Mouse (Mus musculus) embryonic facial prominence, embryonic 10.5 days (tissue): ENCODE data around the gene Wdr62. TPM values are rescaled to one million over a fixed set of nuclear protein-coding genes. Genes with fewer than 3 reads are reported as not detected.

Experiments
- DNase-seq: peaks from one replicate; pipeline ENCODE4 v3.0.0-alpha.2; 2017; ENCODE audit warnings: low spot score
- H3K27ac ChIP-seq: fragments of 300-500 bp; sonication (generic); replicated peaks from 2 replicates; pipeline ENCODE4 v1.5.1; 2016; ENCODE audit warnings: mild to moderate bottlenecking
- H3K27me3 ChIP-seq: fragments of 300-500 bp; sonication (generic); replicated peaks from 2 replicates; pipeline ENCODE4 v1.6.1; 2016; ENCODE audit warnings: low read depth, mild to moderate bottlenecking; ENCODE audit not compliant: poor library complexity, severe bottlenecking
- H3K36me3 ChIP-seq: fragments of 300-500 bp; sonication (generic); replicated peaks from 2 replicates; pipeline ENCODE4 v1.6.1; 2016; ENCODE audit warnings: mild to moderate bottlenecking, moderate library complexity
- H3K4me1 ChIP-seq: fragments of 300-500 bp; sonication (generic); 2 replicates; pipeline ENCODE4 v1.6.1; 2016
- H3K4me3 ChIP-seq: fragments of 300-500 bp; sonication (generic); 2 replicates; pipeline ENCODE4 v1.5.1; 2016; ENCODE audit warnings: mild to moderate bottlenecking, moderate library complexity
- H3K9me3 ChIP-seq: fragments of 300-500 bp; sonication (generic); 2 replicates; pipeline ENCODE4 v1.6.1; 2016; ENCODE audit warnings: mild to moderate bottlenecking
- WGBS: fragments of 180-500 bp; shearing (Covaris S2); methylation state at CpG from one replicate; pipeline ENCODE4 v1.1.7; 2016; 5-methylcytosine and 5-hydroxymethylcytosine counted together
- polyA plus RNA-seq: library from polyadenylated mRNA; unstranded; fragments of >200 nt; fragmentation: Nextera tagmentation; extraction: Ambion mirVana; gene quantifications from 2 replicates; pipeline ENCODE4 v1.2.1, GENCODE M21; 2016

The Wdr62 gene
- polyA plus RNA-seq, 1 experiment from 2014 or later: 18.2 TPM

DNA sequence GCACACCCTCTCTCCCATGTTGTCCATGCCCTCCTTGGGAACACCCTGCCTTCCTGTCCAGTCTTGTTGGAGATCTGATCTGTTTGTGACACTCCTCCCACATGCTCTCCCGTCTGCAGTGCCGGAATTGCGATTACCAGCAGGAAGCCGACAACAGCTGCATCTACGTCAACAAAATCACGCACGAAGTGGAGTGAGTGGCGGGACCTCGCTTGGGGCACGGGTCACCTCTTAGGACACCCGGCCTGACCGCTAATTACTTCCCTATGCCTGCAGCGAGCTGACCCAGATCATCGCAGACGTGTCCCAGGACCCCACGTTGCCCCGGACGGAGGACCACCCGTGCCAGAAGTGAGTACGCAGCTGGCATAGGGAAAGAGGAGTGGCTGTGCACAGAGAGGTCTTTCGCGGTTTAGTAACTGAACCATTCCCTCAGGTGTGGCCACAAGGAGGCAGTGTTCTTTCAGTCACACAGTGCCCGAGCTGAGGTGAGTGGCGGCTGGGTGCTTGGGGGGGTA is 47.5 kb downstream of the Wdr62 start:
- no peaks in the 10 kb centered on the region for H3K9me3 ChIP-seq
- H3K4me1 ChIP-seq: peaks cover 23% of the 10 kb centered on the region
- peak overlapping the region; percentile 92 for H3K27ac ChIP-seq
- DNase-seq: peak; percentile 74
- WGBS: 6% methylated on average over 24 of the region's 24 CpGs
- peak overlapping the region; percentile 68 for H3K4me3 ChIP-seq
- H3K27me3 ChIP-seq: no peaks in the 10 kb centered on the region
- H3K36me3 ChIP-seq: peaks cover 46% of the 10 kb centered on the region

DNA sequence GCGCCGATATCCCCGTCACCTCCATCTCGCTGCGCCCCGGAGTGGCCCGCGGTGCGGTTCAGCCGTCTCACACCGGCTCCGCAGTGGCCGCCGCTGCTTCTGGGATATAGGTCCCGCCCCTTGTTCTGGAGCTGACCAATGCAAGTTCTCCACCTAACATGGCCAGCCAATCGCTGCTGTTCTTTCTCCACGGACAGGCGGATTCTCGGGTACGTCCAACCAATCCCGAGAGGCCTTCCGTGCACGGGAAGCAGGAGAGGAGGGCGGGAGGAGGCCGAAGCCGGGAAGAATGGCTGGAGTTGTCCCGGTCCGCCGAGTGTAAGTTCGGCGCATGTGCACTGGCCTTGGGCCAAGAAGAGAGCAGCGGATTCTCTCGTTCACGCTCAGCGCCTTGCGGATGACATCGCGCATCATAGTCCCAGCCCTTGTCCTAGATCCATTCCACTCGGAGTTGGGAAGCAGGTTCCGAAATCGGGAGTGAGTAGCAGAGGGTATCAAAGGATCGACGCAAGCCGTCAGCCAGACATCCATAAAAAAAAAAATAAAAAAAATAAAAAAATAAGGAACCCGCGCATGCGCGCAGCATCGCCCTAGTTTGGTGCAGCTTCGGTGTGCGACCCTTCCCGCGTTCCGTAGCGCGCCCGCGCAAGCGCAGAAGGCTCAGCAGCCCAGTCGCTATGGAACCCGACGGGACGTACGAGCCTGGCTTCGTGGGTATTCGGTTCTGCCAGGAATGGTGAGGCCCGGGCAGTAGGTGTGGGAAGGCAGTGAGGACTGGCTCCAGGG is 48.4 kb downstream of the Wdr62 start, which contains the start of the genes Polr2i and Tbcb:
Gene Polr2i (plus strand): TSS at position 280 of the 786 bp plus-strand sequence.
Gene Tbcb (minus strand): TSS at position 604 of the 786 bp plus-strand sequence.
- no peaks in the 10 kb centered on the region for H3K9me3 ChIP-seq
- H3K4me1 ChIP-seq: peaks cover 23% of the 10 kb centered on the region
- peaks cover 54% of the 10 kb centered on the region for H3K36me3 ChIP-seq
- peak; percentile 97 for DNase-seq
- under 1% methylated on average over 67 of the region's 67 CpGs for WGBS
- H3K4me3 ChIP-seq: peak within 1 kb of the TSS; percentile 68
- H3K27me3 ChIP-seq: no peaks in the 10 kb centered on the region
- H3K27ac ChIP-seq: peak within 1 kb of the TSS; percentile 92

DNA sequence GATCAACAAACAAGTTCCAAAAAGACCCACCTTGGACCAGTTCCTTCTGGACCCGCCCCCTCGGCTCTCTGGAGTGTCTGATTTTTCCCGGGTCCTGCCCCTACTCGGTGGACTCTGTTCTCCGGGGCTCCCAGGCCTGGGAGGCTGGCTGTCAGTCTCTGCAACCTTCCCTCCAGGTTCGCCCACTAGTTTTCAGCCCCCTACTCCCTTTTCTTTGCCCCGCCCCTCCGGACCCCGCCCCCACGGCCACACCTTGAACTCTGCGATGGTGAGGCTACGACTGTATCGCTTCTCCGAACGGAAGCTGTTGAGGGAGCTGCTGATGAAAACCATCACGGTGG is 48.9 kb downstream of the Wdr62 start:
- Histone ChIP-seq H3K4me1 (peaks cover 23% of the 10 kb centered on the region), H3K27me3 (no peaks in the 10 kb centered on the region), H3K9me3 (no peaks in the 10 kb centered on the region), H3K27ac (peak overlapping the region; percentile 92), H3K4me3 (peak overlapping the region; percentile 68), H3K36me3 (peaks cover 60% of the 10 kb centered on the region)
- WGBS: under 1% methylated on average over 16 of the region's 16 CpGs
- DNase-seq: no peak

DNA sequence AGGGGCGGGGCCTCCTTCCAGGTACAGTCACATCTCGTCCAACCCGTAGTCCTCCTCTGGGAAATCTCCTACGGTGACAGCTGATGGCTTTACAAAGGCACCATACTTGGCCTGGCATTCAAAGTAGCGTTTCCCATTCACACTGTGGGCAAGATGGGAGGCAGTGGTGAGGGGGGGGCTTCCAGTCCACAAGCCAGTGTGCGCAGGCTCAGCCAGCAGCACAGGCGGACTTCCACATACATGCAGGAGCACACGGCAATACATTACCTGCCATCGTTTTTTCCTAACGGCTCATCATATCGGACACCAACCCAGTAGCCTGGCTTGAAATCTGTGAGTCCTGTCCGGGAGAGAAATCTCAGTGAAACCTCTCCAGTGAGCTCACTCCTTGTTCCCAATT is 56.0 kb downstream of the Wdr62 start:
- no peak overlapping the region for H3K27ac ChIP-seq
- DNase-seq: no peak
- WGBS: 92% methylated on average over 12 of the region's 12 CpGs

DNA sequence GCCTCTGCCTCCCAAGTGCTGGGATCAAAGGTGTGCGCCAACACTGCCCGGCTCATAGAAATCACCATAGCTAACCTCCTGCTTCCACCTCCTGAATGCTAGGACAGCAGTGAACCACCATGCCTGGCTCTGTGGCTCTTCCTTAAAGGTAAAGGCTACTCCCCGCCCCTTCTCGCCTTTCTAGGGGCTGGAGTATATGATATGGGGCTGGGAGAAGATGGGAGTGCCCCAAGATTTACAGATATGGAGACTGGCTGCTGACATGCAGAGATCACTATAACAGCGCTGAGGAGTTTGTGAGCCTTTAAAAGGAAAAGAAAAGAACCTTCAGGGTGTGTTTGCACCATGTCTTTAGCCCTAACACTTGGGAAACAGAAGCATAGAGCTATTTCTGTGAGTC is 58.0 kb downstream of the Wdr62 start:
- Histone ChIP-seq H3K27ac (no peak overlapping the region), H3K4me1 (peaks cover 14% of the 10 kb centered on the region), H3K9me3 (no peaks in the 10 kb centered on the region), H3K27me3 (no peaks in the 10 kb centered on the region), H3K36me3 (peaks cover 55% of the 10 kb centered on the region), H3K4me3 (no peak overlapping the region)
- WGBS: 93% methylated on average over 5 of the region's 5 CpGs
- DNase-seq: no peak

More for the DNA sequence above, 56.0 kb downstream of the Wdr62 start:
- Histone ChIP-seq H3K27me3 (no peaks in the 10 kb centered on the region), H3K4me3 (no peak overlapping the region), H3K4me1 (peaks cover 10% of the 10 kb centered on the region), H3K9me3 (no peaks in the 10 kb centered on the region), H3K36me3 (peaks cover 73% of the 10 kb centered on the region)

DNA sequence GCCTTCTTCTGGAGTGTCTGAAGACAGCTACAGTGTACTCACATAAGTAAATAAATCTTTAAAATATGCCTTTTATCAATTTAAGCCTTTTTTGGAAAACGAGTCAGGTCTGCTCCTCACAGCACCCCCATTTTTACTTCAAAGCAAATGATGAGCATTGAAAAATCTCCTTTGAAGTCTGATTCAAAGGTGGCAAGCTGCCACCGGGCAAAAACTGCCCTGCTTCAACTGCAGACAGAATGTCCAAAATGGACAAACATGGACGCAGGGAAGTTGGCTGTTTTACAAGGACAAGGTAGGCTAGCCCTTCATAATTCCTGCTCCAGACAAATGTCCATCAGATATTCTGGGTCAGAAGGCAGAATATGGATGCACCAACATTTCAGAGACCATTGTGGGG is 58.8 kb downstream of the Wdr62 start:
- peaks cover 17% of the 10 kb centered on the region for H3K4me1 ChIP-seq
- H3K9me3 ChIP-seq: no peaks in the 10 kb centered on the region
- H3K27me3 ChIP-seq: no peaks in the 10 kb centered on the region
- H3K4me3 ChIP-seq: no peak overlapping the region
- DNase-seq: no peak
- 88% methylated on average over 3 of the region's 3 CpGs for WGBS
- H3K36me3 ChIP-seq: peaks cover 48% of the 10 kb centered on the region
- H3K27ac ChIP-seq: no peak overlapping the region

DNA sequence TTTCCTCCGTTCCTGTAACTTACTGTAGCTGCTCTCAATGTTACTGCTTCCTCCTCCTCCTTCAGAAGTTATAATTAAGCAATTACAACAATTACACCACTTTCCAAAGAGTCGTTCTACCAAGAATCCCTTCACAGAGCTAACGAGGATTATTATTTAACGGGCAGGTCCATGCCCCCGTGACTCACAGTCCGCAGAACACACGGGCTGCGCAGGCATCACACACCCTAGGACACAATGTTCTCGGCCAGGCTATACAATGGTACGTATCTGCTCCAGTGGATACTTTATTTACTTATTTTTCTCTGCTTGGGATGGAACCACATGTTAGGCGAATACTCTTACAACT is 60.2 kb downstream of the Wdr62 start:
- Histone ChIP-seq H3K4me1 (peaks cover 17% of the 10 kb centered on the region), H3K36me3 (peaks cover 33% of the 10 kb centered on the region), H3K27ac (peak overlapping the region; percentile 81), H3K4me3 (peak overlapping the region; percentile 61), H3K9me3 (no peaks in the 10 kb centered on the region), H3K27me3 (no peaks in the 10 kb centered on the region)
- 26% methylated on average over 11 of the region's 11 CpGs for WGBS
- DNase-seq: no peak

DNA sequence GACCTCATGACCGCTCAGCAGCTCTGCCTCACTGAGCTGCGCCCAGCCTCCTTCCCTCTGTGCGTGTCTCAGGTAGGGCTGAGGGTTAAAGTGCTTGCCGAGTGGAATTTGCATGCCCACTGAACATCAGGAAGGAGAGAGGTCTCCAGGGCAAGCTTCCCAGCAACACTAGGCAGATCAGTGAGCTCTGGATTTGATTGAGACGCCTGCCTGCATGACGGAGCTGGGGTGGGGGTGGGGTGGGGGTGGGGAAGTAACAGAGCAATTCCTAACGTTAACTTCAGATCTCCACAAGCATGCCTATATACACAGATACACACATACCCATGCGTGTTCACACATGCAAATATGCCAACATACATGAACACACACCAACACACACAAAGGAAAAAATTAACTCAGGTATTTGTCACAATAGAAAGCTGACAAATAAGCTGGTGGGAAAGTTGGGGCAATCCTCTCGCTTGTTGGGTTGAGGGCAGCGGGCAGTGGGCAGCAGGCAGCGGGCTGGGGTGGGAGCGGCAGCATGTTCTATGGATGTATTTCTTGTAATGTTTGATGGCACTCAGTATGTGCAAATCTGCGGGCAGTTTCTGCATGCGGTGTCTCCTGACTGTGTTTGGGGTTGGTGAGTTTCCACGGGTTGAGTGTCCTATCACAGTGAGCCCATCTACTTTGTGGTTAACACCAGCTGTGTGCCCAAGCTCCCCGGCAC is 60.8 kb downstream of the Wdr62 start:
- H3K27ac ChIP-seq: peak overlapping the region; percentile 81
- 6% methylated on average over 16 of the region's 16 CpGs for WGBS

DNA sequence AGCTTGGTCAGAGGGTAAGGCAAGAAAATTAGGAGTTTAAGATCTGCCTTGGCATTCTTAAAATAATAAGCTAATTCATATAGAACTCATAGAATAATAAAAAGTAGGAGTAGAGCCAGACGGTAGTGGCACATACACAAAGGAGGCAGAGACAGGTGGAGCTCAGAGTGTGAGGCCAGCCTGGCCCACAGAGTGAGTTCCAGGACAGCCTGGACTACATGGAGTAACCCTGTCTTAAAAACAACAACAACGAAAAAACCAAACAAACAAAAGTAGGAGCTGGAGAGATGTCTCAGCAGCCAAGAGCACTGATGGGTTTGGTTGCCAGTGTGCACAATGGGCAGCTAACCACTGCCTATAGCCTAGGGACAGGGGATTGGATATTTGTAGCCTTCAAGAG is 62.9 kb downstream of the Wdr62 start:
- Histone ChIP-seq H3K4me1 (peaks cover 17% of the 10 kb centered on the region), H3K27me3 (no peaks in the 10 kb centered on the region), H3K4me3 (no peak overlapping the region), H3K36me3 (peaks cover 6% of the 10 kb centered on the region), H3K27ac (no peak overlapping the region), H3K9me3 (0 out of 2 replicates have a peak, but pooled peaks cover 4% of the 10 kb centered on the region)
- no peak for DNase-seq
- whole genome bisulfite sequencing: 81% methylated on average over 2 of the region's 2 CpGs

More for the DNA sequence above, 60.8 kb downstream of the Wdr62 start:
- H3K27me3 ChIP-seq: no peaks in the 10 kb centered on the region
- H3K36me3 ChIP-seq: peaks cover 28% of the 10 kb centered on the region
- H3K4me1 ChIP-seq: peaks cover 17% of the 10 kb centered on the region
- peak overlapping the region; percentile 61 for H3K4me3 ChIP-seq
- H3K9me3 ChIP-seq: no peaks in the 10 kb centered on the region
- peak; percentile 82 for DNase-seq

DNA sequence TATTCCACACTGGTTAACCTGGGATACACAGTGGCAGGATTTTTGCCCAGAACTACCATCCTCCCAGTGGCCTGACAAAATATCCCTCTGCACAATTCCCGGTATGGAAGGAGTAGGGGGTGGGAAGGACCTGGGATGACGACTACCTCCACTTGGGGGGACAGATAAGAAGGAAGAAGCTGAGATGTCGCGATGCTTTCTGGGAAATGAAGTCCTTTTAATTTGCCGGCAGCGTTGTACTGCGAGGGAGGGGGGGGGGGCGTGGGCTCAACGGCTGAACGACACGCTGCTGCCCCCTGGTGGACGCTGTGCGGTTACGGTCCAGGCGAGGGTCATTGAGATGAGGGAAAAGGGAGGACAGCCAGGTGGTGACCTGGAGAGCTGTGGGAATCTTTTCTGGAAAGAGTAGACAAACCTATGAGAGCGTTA is 63.5 kb downstream of the Wdr62 start:
- Histone ChIP-seq H3K36me3 (0 out of 2 replicates have a peak, but pooled peaks cover under 1% of the 10 kb centered on the region), H3K27ac (peak overlapping the region; percentile 36; the same call in 1 of the 2 replicates), H3K4me3 (peak overlapping the region; percentile 44), H3K4me1 (peaks cover 17% of the 10 kb centered on the region), H3K27me3 (no peaks in the 10 kb centered on the region), H3K9me3 (0 out of 2 replicates have a peak, but pooled peaks cover 4% of the 10 kb centered on the region)
- DNase-seq: peak; percentile 91
- WGBS: 1% methylated on average over 16 of the region's 16 CpGs

DNA sequence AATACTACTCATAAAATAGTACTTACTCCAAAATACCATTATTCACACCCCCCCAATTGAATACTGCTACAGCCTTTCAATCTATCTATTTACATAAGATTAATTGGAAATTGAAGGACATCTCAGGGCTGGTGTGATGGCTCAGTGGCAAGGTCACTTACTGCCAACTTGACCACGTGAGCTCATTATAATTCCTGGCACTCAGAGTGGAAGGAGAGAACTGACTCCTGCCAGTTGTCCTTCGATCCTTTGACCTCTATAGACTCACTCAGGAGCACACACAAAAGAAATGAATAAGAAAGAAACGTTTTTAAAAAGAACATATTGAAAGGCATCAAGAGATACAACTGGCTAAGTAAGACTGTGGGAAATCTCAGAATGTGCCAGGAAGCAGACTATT is 64.3 kb downstream of the Wdr62 start:
- Histone ChIP-seq H3K4me3 (no peak overlapping the region), H3K9me3 (0 out of 2 replicates have a peak, but pooled peaks cover 4% of the 10 kb centered on the region), H3K36me3 (no peaks in the 10 kb centered on the region), H3K4me1 (peaks cover 17% of the 10 kb centered on the region), H3K27me3 (no peaks in the 10 kb centered on the region), H3K27ac (no peak overlapping the region)
- DNase-seq: no peak
- WGBS: 87% methylated on average over 3 of the region's 3 CpGs

DNA sequence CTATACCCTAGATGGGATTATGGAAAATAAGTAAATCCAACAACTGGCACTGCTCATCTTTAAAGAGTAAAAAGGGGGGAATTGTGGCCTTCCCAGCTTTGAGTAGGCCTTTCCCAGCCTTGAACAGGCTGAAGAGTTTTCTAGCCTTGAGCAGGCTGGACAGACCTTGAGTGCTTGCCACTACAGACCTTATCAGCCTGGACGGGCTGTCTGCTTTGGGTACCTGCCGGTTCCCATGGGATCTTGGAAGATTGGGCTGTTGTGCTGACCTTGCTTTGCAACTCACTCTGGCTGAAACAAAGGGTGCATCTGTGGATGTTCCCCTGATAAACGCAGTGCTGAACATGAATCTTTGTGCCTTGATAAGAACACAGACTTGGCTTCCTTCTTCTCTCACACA is 66.3 kb downstream of the Wdr62 start:
- H3K9me3 ChIP-seq: 0 out of 2 replicates have a peak, but pooled peaks cover 4% of the 10 kb centered on the region
- no peaks in the 10 kb centered on the region for H3K27me3 ChIP-seq
- no peak for DNase-seq
- H3K27ac ChIP-seq: no peak overlapping the region
- 86% methylated on average over 3 of the region's 3 CpGs for WGBS
- peaks cover 3% of the 10 kb centered on the region for H3K4me1 ChIP-seq
- no peak overlapping the region for H3K4me3 ChIP-seq
- no peaks in the 10 kb centered on the region for H3K36me3 ChIP-seq
